Mouse (Mus musculus): ENCODE results near the gene Tomt. TPM values are rescaled to one million over a fixed set of nuclear protein-coding genes. Genes with fewer than 3 reads are reported as not detected.
"Not testable (repeated sequence)": the region's sequence is repeated elsewhere in the genome, so short reads cannot be mapped to it uniquely, and the experiment has no call there.

Gene Tomt
- 0.25 and 0.31 TPM in 2 replicates for polyA plus RNA-seq (2015; fragmentation: Nextera tagmentation; extraction: Ambion mirVana)

GRCm38 (mm10) chr7:101906287-101906681 lies at the start of gene Tomt:
TSS of gene Tomt (minus strand) at chr7:101906359.
- H3K36me3 ChIP-seq (ENCODE audit: control insufficient read depth, insufficient read depth) = peaks cover 8% of the 10 kb centered on the region
- peak within 1 kb of the TSS; percentile 83 for H3K4me2 ChIP-seq (ENCODE audit: low read depth, low read length)
- peak within 1 kb of the TSS; percentile 97 for H3K27ac ChIP-seq (ENCODE audit: low read length)
- peaks cover 28% of the 10 kb centered on the region for H3K4me1 ChIP-seq (ENCODE audit: control insufficient read depth, low read depth, low read length)
- ATAC-seq (ENCODE audit: low read depth) = no peak
- WGBS (ENCODE audit: insufficient replicate concordance) = 5% methylated on average over 11 of the region's 11 CpGs
- peak within 1 kb of the TSS; percentile 92 for H3K4me3 ChIP-seq (ENCODE audit: low read depth, low read length)
- peak within 1 kb of the TSS; percentile 92 for H3K9ac ChIP-seq (ENCODE audit: low read depth, low read length)
- H3K27me3 ChIP-seq (ENCODE audit: control insufficient read depth, insufficient read depth, low read depth, low read length) = no peaks in the 10 kb centered on the region
- no peaks in the 10 kb centered on the region for H3K9me3 ChIP-seq (replicated peaks; ENCODE audit: control insufficient read depth, low read length)

GRCm38 (mm10) chr7:101955862-101956261 lies 49.7 kb upstream of the Tomt start:
- Histone ChIP-seq H3K36me3 (ENCODE audit: control insufficient read depth, insufficient read depth) (no peaks in the 10 kb centered on the region), H3K4me1 (ENCODE audit: control insufficient read depth, low read depth, low read length) (peaks cover 6% of the 10 kb centered on the region), H3K4me3 (ENCODE audit: low read depth, low read length) (no peak overlapping the region), H3K4me2 (ENCODE audit: low read depth, low read length) (no peak overlapping the region), H3K27me3 (ENCODE audit: control insufficient read depth, insufficient read depth, low read depth, low read length) (no peaks in the 10 kb centered on the region), H3K27ac (ENCODE audit: low read length) (no peak overlapping the region), H3K9me3 (replicated peaks; ENCODE audit: control insufficient read depth, low read length) (no peaks in the 10 kb centered on the region), H3K9ac (ENCODE audit: low read depth, low read length) (no peak overlapping the region)
- ATAC-seq (ENCODE audit: low read depth) = no peak
- WGBS (ENCODE audit: insufficient replicate concordance) = 45% methylated on average over 4 of the region's 4 CpGs

DNA sequence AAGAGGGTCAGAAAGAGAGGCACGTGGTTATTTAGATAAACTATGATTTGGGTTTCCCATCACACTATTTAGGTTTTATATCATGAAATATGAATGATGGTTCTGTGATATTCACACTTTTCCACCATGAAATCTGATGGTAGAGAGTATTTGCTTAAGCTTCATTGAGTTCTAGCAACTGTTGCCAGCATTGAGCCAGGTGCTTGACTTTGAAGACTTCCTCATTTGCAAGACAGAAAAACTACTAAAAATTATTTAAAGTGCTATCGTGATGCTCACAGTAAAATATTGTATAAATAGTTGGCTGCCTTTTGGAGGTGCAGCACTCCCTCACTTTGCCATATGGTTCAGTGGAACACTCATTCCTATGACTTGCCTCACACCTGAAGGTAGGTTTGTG lies 49.1 kb upstream of the Tomt start:
- H3K27ac ChIP-seq (ENCODE audit: low read length) = no peak overlapping the region
- no peak for ATAC-seq (ENCODE audit: low read depth)
- 66% methylated on average over 2 of the region's 2 CpGs for WGBS (ENCODE audit: insufficient replicate concordance)

DNA sequence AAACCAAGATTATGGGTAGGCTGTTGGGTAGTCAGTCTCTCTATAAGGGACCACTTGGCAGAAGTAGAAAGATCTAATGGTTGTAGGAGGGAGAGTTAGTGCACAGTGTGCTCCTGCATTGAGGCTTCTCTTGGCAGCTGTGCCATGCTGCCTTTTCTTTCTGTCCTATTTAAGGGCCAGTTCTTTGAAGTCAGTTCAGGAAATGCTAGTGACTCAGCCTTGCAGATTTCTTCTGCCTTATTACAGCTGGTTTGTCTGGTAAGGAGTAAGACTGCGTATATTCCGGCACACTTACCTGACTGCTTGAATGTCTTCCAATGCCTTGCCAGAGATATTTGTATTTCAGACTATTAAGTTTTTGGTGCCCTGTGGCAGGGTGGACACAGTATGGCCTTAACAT lies 48.0 kb upstream of the Tomt start:
- no peak overlapping the region for H3K9ac ChIP-seq (ENCODE audit: low read depth, low read length)
- H3K4me3 ChIP-seq (ENCODE audit: low read depth, low read length) = no peak overlapping the region
- H3K36me3 ChIP-seq (ENCODE audit: control insufficient read depth, insufficient read depth) = no peaks in the 10 kb centered on the region
- no peaks in the 10 kb centered on the region for H3K27me3 ChIP-seq (ENCODE audit: control insufficient read depth, insufficient read depth, low read depth, low read length)
- no peak overlapping the region for H3K27ac ChIP-seq (ENCODE audit: low read length)
- peaks cover 6% of the 10 kb centered on the region for H3K4me1 ChIP-seq (ENCODE audit: control insufficient read depth, low read depth, low read length)
- 84% methylated on average over 2 of the region's 2 CpGs for WGBS (ENCODE audit: insufficient replicate concordance)
- no peak for ATAC-seq (ENCODE audit: low read depth)
- H3K9me3 ChIP-seq (replicated peaks; ENCODE audit: control insufficient read depth, low read length) = no peaks in the 10 kb centered on the region
- no peak overlapping the region for H3K4me2 ChIP-seq (ENCODE audit: low read depth, low read length)

More for the DNA sequence above, 49.1 kb upstream of the Tomt start:
- Histone ChIP-seq H3K4me3 (ENCODE audit: low read depth, low read length) (no peak overlapping the region), H3K9me3 (replicated peaks; ENCODE audit: control insufficient read depth, low read length) (no peaks in the 10 kb centered on the region), H3K36me3 (ENCODE audit: control insufficient read depth, insufficient read depth) (no peaks in the 10 kb centered on the region), H3K9ac (ENCODE audit: low read depth, low read length) (no peak overlapping the region), H3K27me3 (ENCODE audit: control insufficient read depth, insufficient read depth, low read depth, low read length) (no peaks in the 10 kb centered on the region), H3K4me1 (ENCODE audit: control insufficient read depth, low read depth, low read length) (peaks cover 6% of the 10 kb centered on the region), H3K4me2 (ENCODE audit: low read depth, low read length) (no peak overlapping the region)

- Histone ChIP-seq H3K4me1 (ENCODE audit: control insufficient read depth, low read depth, low read length) (peaks cover 6% of the 10 kb centered on the region), H3K27me3 (ENCODE audit: control insufficient read depth, insufficient read depth, low read depth, low read length) (no peaks in the 10 kb centered on the region), H3K4me2 (ENCODE audit: low read depth, low read length) (no peak overlapping the region), H3K36me3 (ENCODE audit: control insufficient read depth, insufficient read depth) (no peaks in the 10 kb centered on the region), H3K9ac (ENCODE audit: low read depth, low read length) (no peak overlapping the region), H3K9me3 (replicated peaks; ENCODE audit: control insufficient read depth, low read length) (no peaks in the 10 kb centered on the region), H3K4me3 (ENCODE audit: low read depth, low read length) (no peak overlapping the region), H3K27ac (ENCODE audit: low read length) (no peak overlapping the region)
- ATAC-seq (ENCODE audit: low read depth) = no peak
- WGBS (ENCODE audit: insufficient replicate concordance) = 3% methylated on average over 2 of the region's 2 CpGs
These were observed 45.9 kb upstream of the Tomt start for GRCm38 (mm10) chr7:101952098-101952497.

DNA sequence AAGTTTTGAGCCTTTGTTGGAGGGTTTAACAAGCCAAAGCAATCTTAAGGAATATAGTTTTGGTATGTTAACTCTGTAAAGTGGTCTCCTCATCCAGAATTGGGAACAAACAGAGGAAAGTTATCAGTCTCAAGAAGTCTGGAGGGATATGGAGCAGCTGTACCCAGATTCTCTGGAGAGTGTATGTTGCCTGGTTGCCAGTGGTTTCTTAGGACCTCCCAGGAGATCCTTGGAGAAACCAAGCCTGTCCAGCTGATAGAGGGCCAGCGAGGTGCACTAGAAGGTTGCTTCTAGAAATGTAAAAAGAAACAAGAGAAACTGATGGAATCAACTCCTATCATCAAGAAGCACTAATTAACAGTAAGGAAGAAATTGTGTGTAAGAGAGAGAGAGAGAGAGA lies 45.5 kb upstream of the Tomt start:
- no peaks in the 10 kb centered on the region for H3K36me3 ChIP-seq (ENCODE audit: control insufficient read depth, insufficient read depth)
- 80% methylated on average over 1 of the region's 1 CpGs for WGBS (ENCODE audit: insufficient replicate concordance)
- H3K4me3 ChIP-seq (ENCODE audit: low read depth, low read length) = no peak overlapping the region
- H3K9me3 ChIP-seq (replicated peaks; ENCODE audit: control insufficient read depth, low read length) = no peaks in the 10 kb centered on the region
- no peak overlapping the region for H3K9ac ChIP-seq (ENCODE audit: low read depth, low read length)
- ATAC-seq (ENCODE audit: low read depth) = no peak
- H3K4me1 ChIP-seq (ENCODE audit: control insufficient read depth, low read depth, low read length) = peaks cover 6% of the 10 kb centered on the region
- no peak overlapping the region for H3K4me2 ChIP-seq (ENCODE audit: low read depth, low read length)
- no peak overlapping the region for H3K27ac ChIP-seq (ENCODE audit: low read length)
- H3K27me3 ChIP-seq (ENCODE audit: control insufficient read depth, insufficient read depth, low read depth, low read length) = no peaks in the 10 kb centered on the region

DNA sequence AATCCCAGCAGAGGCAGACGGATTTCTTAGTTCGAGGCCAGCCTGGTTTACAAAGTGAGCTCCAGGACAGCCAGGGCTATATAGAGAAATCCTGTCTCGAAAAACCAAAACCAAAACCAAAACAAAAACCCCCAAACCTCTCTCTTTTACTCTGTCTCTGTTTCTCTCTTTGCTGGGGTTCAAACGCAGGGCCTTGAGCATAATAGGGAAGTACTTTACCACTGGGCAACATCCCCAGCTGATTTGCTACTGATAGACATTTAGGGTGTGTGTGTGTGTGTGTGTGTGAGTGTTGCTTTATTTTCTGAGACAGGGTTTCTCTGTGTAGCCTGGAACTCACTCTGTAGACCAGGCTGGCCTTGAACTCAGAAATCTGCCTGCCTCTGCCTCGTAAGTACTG lies 42.8 kb upstream of the Tomt start:
- not testable (repeated sequence) for H3K4me2 ChIP-seq (ENCODE audit: low read depth, low read length); H3K4me3 ChIP-seq (ENCODE audit: low read depth, low read length); H3K4me1 ChIP-seq (ENCODE audit: control insufficient read depth, low read depth, low read length); H3K27me3 ChIP-seq (ENCODE audit: control insufficient read depth, insufficient read depth, low read depth, low read length); H3K36me3 ChIP-seq (ENCODE audit: control insufficient read depth, insufficient read depth); H3K27ac ChIP-seq (ENCODE audit: low read length); H3K9me3 ChIP-seq (replicated peaks; ENCODE audit: control insufficient read depth, low read length); H3K9ac ChIP-seq (ENCODE audit: low read depth, low read length); ATAC-seq (ENCODE audit: low read depth)
- whole genome bisulfite sequencing (ENCODE audit: insufficient replicate concordance) = 56% methylated on average over 5 of the region's 5 CpGs

- Histone ChIP-seq H3K4me1 (ENCODE audit: control insufficient read depth, low read depth, low read length) (peaks cover 30% of the 10 kb centered on the region), H3K27ac (ENCODE audit: low read length) (no peak overlapping the region), H3K9me3 (replicated peaks; ENCODE audit: control insufficient read depth, low read length) (no peaks in the 10 kb centered on the region), H3K36me3 (ENCODE audit: control insufficient read depth, insufficient read depth) (no peaks in the 10 kb centered on the region; the same call in 1 of the 2 replicates), H3K9ac (ENCODE audit: low read depth, low read length) (no peak overlapping the region), H3K27me3 (ENCODE audit: control insufficient read depth, insufficient read depth, low read depth, low read length) (no peaks in the 10 kb centered on the region), H3K4me3 (ENCODE audit: low read depth, low read length) (no peak overlapping the region), H3K4me2 (ENCODE audit: low read depth, low read length) (no peak overlapping the region)
- 83% methylated on average over 4 of the region's 4 CpGs for WGBS (ENCODE audit: insufficient replicate concordance)
- ATAC-seq (ENCODE audit: low read depth) = no peak
These were observed 33.6 kb upstream of the Tomt start for GRCm38 (mm10) chr7:101939758-101940157.

GRCm38 (mm10) chr7:101938348-101938747 lies 32.2 kb upstream of the Tomt start:
- WGBS (ENCODE audit: insufficient replicate concordance) = 90% methylated on average over 2 of the region's 2 CpGs
- Histone ChIP-seq H3K27ac (ENCODE audit: low read length) (no peak overlapping the region), H3K4me1 (ENCODE audit: control insufficient read depth, low read depth, low read length) (peaks cover 30% of the 10 kb centered on the region), H3K36me3 (ENCODE audit: control insufficient read depth, insufficient read depth) (no peaks in the 10 kb centered on the region; the same call in 1 of the 2 replicates), H3K9ac (ENCODE audit: low read depth, low read length) (no peak overlapping the region), H3K9me3 (replicated peaks; ENCODE audit: control insufficient read depth, low read length) (no peaks in the 10 kb centered on the region), H3K4me3 (ENCODE audit: low read depth, low read length) (no peak overlapping the region), H3K27me3 (ENCODE audit: control insufficient read depth, insufficient read depth, low read depth, low read length) (no peaks in the 10 kb centered on the region), H3K4me2 (ENCODE audit: low read depth, low read length) (no peak overlapping the region)
- ATAC-seq (ENCODE audit: low read depth) = no peak

Measured in liver, embryonic 16.5 days (tissue).